Mouse (Mus musculus) forebrain, embryonic 16.5 days (tissue): ENCODE results near the gene Odf2l. TPM values are rescaled to one million over a fixed set of nuclear protein-coding genes. Genes with fewer than 3 reads are reported as not detected.

Source experiments
- ATAC-seq: fragments of 200-750 bp; cut with Nextera tagmentation; 2 replicates; pipeline ENCODE4 v1.8.0; 2017; ENCODE audit warnings: mild to moderate bottlenecking, moderate library complexity
- H3K27ac ChIP-seq: fragments of 300-500 bp; sonication (generic); 2 replicates; pipeline ENCODE4 v1.5.1; 2014; ENCODE audit warnings: low read length, control low read depth
- H3K27me3 ChIP-seq: fragments of 300-500 bp; sonication (generic); replicated peaks from 2 replicates; pipeline ENCODE4 v1.6.1; 2014; ENCODE audit warnings: low read length; ENCODE audit not compliant: control insufficient read depth, insufficient read depth
- H3K36me3 ChIP-seq: fragments of 300-500 bp; sonication (generic); 2 replicates; pipeline ENCODE4 v1.6.1; 2014; ENCODE audit not compliant: control insufficient read depth, insufficient read depth
- H3K4me1 ChIP-seq: fragments of 300-500 bp; sonication (generic); replicated peaks from 2 replicates; pipeline ENCODE4 v1.6.1; 2014; ENCODE audit warnings: low read length; ENCODE audit not compliant: control insufficient read depth, insufficient read depth
- H3K4me2 ChIP-seq: fragments of 300-500 bp; sonication (generic); 2 replicates; pipeline ENCODE4 v1.6.1; 2014; ENCODE audit warnings: mild to moderate bottlenecking, low read length, control low read depth
- H3K4me3 ChIP-seq: fragments of 300-500 bp; sonication (generic); replicated peaks from 2 replicates; pipeline ENCODE4 v1.5.1; 2014; ENCODE audit warnings: mild to moderate bottlenecking, low read length, control low read depth
- H3K9ac ChIP-seq: fragments of 300-500 bp; sonication (generic); replicated peaks from 2 replicates; pipeline ENCODE4 v1.6.1; 2014; ENCODE audit warnings: low read depth, low read length, control low read depth
- H3K9me3 ChIP-seq: fragments of 300-500 bp; sonication (generic); 2 replicates; pipeline ENCODE4 v1.6.1; 2016; ENCODE audit warnings: low read length; ENCODE audit not compliant: control insufficient read depth
- WGBS: fragments of 180-500 bp; shearing (Covaris S2); extraction: QIAGEN DNeasy Blood & Tissue Kit; methylation state at CpG from one replicate; pipeline ENCODE4 v1.1.7; 2014; 5-methylcytosine and 5-hydroxymethylcytosine counted together
- polyA plus RNA-seq: library from polyadenylated mRNA; unstranded; fragments of >200 nt; fragmentation: Nextera tagmentation; extraction: Ambion mirVana; gene quantifications from 2 replicates; pipeline ENCODE4 v1.2.1, GENCODE M21; 2015

Odf2l gene
- polyA plus RNA-seq, 1 experiment from 2014 or later = 15.0 TPM

DNA sequence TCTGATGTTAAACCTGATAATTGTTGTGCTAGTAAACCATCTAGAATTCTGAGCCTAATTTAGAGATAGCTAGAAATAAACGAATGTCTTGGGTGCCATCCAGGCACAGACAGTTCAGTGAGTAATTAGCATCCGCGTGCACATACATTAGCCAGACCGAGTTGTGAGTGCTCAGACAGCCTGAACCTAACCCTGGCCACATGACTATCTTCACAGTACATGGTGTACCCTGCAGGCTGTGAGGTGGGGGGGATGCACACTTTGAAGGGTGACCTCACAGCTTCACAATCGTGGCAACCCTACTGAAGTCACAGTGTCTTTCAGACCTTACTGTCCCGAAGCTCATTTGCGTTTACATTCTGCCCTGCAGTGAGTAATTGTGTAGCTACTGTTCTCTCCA lies 33.5 kb downstream of the Odf2l start:
- no peak overlapping the region for H3K27ac ChIP-seq
- H3K27me3 ChIP-seq = no peaks in the 10 kb centered on the region
- no peak overlapping the region for H3K4me2 ChIP-seq
- peaks cover 6% of the 10 kb centered on the region for H3K4me1 ChIP-seq
- no peak overlapping the region for H3K4me3 ChIP-seq
- 51% methylated on average over 7 of the region's 7 CpGs for WGBS
- peak; percentile 88 for ATAC-seq
- H3K36me3 ChIP-seq = peaks cover 5% of the 10 kb centered on the region; the same call in 1 of the 2 replicates
- H3K9me3 ChIP-seq = no peaks in the 10 kb centered on the region
- H3K9ac ChIP-seq = no peak overlapping the region

GRCm38 (mm10) chr3:145156883-145157282 lies 38.5 kb downstream of the Odf2l start:
- Histone ChIP-seq H3K9ac (no peak overlapping the region), H3K4me3 (no peak overlapping the region), H3K4me1 (peaks cover 5% of the 10 kb centered on the region), H3K36me3 (0 out of 2 replicates have a peak, but pooled peaks cover 2% of the 10 kb centered on the region), H3K9me3 (no peaks in the 10 kb centered on the region), H3K4me2 (no peak overlapping the region), H3K27ac (no peak overlapping the region), H3K27me3 (no peaks in the 10 kb centered on the region)
- WGBS = 92% methylated on average over 6 of the region's 6 CpGs
- ATAC-seq = no peak

DNA sequence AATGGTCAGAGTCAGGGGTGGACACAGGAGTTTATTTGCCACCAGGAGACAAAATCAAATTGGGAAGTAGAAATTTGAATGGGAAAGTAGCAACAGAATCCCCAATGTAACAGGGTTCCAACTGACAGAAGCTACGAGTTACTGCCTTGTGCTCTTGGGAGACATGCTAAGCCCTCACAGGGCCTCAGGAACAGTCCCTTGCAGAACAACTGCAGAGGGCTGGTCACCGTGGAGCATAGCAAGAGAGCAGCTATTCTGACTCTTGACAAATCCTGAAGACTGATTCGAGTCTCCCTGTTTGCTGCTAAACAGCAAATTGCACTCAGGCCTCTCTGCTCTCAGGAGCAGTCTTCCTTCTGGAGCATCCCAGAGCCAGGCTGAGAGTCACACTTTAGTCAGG lies 40.1 kb downstream of the Odf2l start:
- H3K9me3 ChIP-seq = no peaks in the 10 kb centered on the region
- H3K27ac ChIP-seq = no peak overlapping the region
- ATAC-seq = no peak
- no peak overlapping the region for H3K4me2 ChIP-seq
- H3K36me3 ChIP-seq = 0 out of 2 replicates have a peak, but pooled peaks cover 2% of the 10 kb centered on the region
- no peak overlapping the region for H3K4me3 ChIP-seq
- no peaks in the 10 kb centered on the region for H3K27me3 ChIP-seq
- 91% methylated on average over 3 of the region's 3 CpGs for WGBS
- H3K9ac ChIP-seq = no peak overlapping the region
- no peaks in the 10 kb centered on the region for H3K4me1 ChIP-seq

GRCm38 (mm10) chr3:145166741-145167140 lies 48.4 kb downstream of the Odf2l start:
- Histone ChIP-seq H3K27me3 (no peaks in the 10 kb centered on the region), H3K4me3 (no peak overlapping the region), H3K4me1 (no peaks in the 10 kb centered on the region), H3K9me3 (no peaks in the 10 kb centered on the region), H3K36me3 (no peaks in the 10 kb centered on the region), H3K9ac (no peak overlapping the region), H3K4me2 (no peak overlapping the region), H3K27ac (no peak overlapping the region)
- ATAC-seq = no peak
- whole genome bisulfite sequencing = 97% methylated on average over 11 of the region's 11 CpGs

DNA sequence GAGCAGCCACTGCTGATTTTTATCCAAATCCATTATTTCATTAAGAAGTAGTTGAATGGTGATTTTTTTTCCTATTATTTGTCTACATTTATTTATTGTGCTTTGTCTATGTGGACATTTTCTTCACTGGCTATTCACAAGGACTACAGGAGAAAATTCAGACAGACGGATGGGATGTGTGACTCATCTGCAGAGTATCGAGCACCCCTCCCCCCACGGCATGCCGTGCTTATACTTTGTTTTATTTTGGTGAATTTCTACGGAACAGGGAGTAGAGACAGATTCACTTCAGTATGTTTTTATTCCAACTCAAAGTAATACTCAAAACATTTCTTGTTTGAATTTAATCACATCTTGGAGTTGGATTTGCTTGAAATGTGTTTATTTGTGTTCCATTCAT lies 49.4 kb downstream of the Odf2l start:
- ATAC-seq = no peak
- Histone ChIP-seq H3K27ac (no peak overlapping the region), H3K4me2 (no peak overlapping the region), H3K4me3 (no peak overlapping the region), H3K27me3 (no peaks in the 10 kb centered on the region), H3K4me1 (no peaks in the 10 kb centered on the region), H3K36me3 (no peaks in the 10 kb centered on the region), H3K9me3 (no peaks in the 10 kb centered on the region), H3K9ac (no peak overlapping the region)
- WGBS = 78% methylated on average over 5 of the region's 5 CpGs

GRCm38 (mm10) chr3:145168844-145169696 lies 50.7 kb downstream of the Odf2l start:
- Histone ChIP-seq H3K27ac (no peak overlapping the region), H3K27me3 (no peaks in the 10 kb centered on the region), H3K4me3 (no peak overlapping the region), H3K9me3 (no peaks in the 10 kb centered on the region), H3K9ac (no peak overlapping the region), H3K36me3 (no peaks in the 10 kb centered on the region), H3K4me1 (no peaks in the 10 kb centered on the region), H3K4me2 (no peak overlapping the region)
- WGBS = 66% methylated on average over 13 of the region's 13 CpGs
- ATAC-seq = no peak

GRCm38 (mm10) chr3:145170028-145170427 lies 51.6 kb downstream of the Odf2l start:
- WGBS = 91% methylated on average over 4 of the region's 4 CpGs
- Histone ChIP-seq H3K4me2 (no peak overlapping the region), H3K9ac (no peak overlapping the region), H3K27me3 (no peaks in the 10 kb centered on the region), H3K4me1 (no peaks in the 10 kb centered on the region), H3K9me3 (no peaks in the 10 kb centered on the region), H3K36me3 (no peaks in the 10 kb centered on the region), H3K4me3 (no peak overlapping the region), H3K27ac (no peak overlapping the region)
- no peak for ATAC-seq

GRCm38 (mm10) chr3:145170604-145171389 lies 52.4 kb downstream of the Odf2l start:
- WGBS = 82% methylated on average over 6 of the region's 6 CpGs
- Histone ChIP-seq H3K4me2 (no peak overlapping the region), H3K27me3 (no peaks in the 10 kb centered on the region), H3K9ac (no peak overlapping the region), H3K4me1 (no peaks in the 10 kb centered on the region), H3K36me3 (no peaks in the 10 kb centered on the region), H3K4me3 (no peak overlapping the region), H3K27ac (no peak overlapping the region), H3K9me3 (no peaks in the 10 kb centered on the region)
- no peak for ATAC-seq

DNA sequence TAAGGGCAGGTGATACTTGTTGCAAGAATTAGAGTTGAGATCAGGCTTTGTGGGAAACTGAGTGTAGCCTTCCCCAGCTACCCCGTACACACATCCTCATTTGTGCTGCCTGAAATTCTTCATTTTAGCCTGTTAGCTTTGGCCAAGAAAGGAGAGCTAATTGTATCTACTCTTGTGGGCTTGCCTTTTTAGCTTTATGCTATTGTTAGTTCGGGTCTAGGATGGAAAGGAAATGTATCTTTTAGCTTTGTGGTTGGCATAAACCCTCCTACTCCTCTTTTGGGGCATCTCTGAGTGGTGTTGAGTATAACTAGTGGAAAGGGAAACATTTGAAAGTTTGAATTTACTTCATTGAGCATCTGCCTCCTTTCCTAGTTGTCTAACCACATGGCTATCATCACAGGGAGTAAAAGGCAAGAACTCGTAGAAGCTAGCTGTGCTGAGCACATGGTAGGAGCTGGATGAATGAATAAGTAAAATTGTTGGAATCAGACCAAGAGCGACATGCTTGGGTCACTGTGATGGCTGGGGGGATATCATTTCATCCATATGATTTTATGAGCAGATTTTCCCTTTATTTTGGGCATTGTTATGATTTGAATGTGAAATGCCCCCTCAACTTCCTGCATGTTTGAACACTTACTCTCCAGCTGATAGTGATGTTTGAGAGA lies 53.1 kb downstream of the Odf2l start:
- no peak for ATAC-seq
- Histone ChIP-seq H3K4me3 (no peak overlapping the region), H3K9me3 (no peaks in the 10 kb centered on the region), H3K4me2 (no peak overlapping the region), H3K27ac (no peak overlapping the region), H3K9ac (no peak overlapping the region), H3K4me1 (no peaks in the 10 kb centered on the region), H3K36me3 (no peaks in the 10 kb centered on the region), H3K27me3 (no peaks in the 10 kb centered on the region)
- 81% methylated on average over 4 of the region's 4 CpGs for WGBS
